Mouse (Mus musculus): ENCODE measurements around the gene Abcb1a.
"Not testable (repeated sequence)": the region's sequence is repeated elsewhere in the genome, so short reads cannot be mapped to it uniquely, and the experiment has no call there.

The Abcb1a gene

DNA sequence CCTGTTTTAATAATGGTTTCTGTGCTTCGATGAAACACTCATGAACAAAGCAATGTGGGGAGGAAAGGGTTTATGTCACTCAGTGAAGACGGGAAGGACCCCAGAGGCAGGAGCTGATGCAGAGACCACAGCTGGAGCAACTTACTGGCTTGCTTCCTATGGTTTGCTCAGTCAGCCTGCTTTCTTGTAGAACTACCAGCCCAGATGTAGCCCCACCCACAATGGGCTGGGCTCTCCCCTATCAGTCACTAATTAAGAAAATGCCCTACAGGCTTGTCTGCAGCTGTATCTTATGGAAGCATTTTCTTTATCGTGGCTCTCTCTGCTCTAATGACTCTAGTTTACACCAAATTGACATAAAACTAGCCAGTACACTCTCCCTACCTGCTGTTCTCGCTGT is 67.9 kb downstream of the Abcb1a start:
- DNase-seq (ENCODE audit: low spot score in 2 of 2), result no peak

DNA sequence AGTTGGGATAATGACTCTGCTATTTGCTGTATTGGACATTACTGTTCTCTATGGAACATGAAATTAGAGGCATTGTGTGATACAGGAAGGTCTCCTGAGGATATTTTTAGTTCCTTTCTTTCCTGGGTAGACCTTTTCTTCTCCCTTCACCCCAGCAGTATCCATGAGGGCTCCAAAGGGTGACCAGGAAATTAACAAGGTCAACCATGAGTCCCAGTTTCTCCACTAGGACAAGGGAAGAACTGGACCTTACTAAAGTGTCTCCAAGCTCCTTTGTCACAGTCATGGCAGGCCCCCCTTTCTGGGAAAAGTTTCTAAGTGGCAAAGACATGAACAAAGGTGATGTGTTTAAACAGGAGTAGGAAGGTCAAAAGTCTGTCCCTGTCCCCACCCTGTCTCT is 72.8 kb downstream of the Abcb1a start:
- no peak for DNase-seq (ENCODE audit: low spot score in 2 of 2)

DNA sequence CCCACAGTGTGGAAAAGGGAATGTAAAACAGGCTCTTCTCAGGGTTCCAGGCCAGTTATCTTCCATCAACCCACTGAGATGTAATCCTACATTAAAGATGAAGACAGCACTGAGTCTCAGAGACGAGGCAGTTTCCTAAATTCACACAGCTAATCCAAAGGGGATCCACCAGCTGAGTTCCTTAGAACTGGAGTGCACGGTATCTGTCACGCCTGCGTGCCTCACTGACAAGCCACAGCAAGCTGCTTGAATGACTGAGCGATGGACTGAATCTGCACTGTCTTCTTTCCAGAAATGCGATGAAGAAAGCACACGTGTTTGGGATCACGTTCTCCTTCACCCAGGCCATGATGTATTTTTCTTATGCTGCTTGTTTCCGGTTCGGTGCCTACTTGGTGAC is 73.4 kb downstream of the Abcb1a start:
- DNase-seq (ENCODE audit: low spot score in 2 of 2), result not testable (repeated sequence)

DNA sequence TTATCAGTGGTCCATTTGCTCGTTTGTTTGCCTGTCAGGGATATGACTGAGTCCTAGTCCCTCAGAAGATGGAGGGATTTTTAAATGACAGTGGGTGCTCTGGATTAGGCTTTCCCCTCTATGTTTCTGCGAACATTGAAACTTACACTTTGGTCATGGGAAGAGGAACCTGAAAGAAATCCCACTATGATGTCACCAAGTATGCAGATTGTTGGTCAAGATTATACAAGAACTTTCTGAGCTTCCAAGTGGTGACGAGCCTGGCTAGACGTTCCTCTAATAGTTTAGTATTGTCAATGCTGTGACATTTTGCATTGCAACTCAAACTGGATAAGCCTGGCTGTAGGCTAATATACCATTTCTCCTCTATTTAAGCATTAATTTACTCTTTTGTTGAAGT is 76.5 kb downstream of the Abcb1a start:
- DNase-seq (ENCODE audit: low spot score in 2 of 2), result no peak

DNA sequence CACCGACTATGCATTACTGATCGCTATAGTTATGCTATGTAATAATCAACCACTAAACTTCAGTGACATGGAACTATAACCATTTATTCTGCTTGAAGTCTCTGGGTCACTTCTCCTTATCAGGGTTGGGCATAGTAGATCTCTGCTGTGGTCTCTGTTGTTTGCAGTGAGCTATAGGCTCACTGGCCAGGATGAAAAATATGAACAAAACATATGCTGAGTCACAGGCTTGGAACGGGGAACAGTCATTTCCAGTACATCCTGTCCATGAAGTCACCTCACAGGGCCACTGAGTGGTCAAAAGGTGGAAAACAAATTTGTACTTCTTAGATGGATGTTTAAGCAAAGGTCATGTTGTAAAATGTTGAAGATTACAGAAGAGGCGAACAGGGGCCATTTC is 77.2 kb downstream of the Abcb1a start:
- no peak for DNase-seq (ENCODE audit: low spot score in 2 of 2)

DNA sequence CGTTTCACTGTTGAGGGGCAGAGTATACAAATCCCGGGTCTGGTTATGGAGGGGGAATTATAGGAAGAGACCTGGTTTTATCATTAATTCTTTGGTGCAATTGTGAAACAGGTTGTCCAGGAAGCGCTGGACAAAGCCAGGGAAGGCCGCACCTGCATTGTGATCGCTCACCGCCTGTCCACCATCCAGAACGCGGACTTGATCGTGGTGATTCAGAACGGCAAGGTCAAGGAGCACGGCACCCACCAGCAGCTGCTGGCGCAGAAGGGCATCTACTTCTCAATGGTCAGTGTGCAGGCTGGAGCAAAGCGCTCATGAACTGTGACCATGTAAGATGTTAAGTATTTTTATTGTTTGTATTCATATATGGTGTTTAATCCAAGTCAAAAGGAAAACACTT is 87.4 kb downstream of the Abcb1a start:
- DNase-seq (ENCODE audit: low spot score in 2 of 2), result not testable (repeated sequence)

DNA sequence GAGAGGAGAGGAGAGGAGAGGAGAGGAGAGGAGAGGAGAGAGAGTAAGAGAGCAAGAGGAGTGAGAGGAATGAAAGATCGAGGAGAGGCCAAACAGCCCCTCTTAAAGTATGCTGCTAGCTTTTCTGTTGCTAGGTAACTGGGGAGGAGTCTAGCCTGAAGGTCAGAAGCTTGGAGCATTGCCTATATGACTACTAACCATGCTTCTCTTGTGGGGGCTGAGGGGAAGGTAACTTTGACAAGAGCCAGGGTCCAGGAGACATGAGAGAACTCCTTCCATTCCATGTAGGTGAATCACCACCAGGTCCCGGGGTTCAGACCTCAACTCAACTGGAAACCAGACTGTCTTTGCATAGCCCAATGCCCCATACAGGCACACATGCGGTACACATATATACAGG is 113.0 kb downstream of the Abcb1a start:
- no peak for DNase-seq (ENCODE audit: low spot score in 2 of 2)

DNA sequence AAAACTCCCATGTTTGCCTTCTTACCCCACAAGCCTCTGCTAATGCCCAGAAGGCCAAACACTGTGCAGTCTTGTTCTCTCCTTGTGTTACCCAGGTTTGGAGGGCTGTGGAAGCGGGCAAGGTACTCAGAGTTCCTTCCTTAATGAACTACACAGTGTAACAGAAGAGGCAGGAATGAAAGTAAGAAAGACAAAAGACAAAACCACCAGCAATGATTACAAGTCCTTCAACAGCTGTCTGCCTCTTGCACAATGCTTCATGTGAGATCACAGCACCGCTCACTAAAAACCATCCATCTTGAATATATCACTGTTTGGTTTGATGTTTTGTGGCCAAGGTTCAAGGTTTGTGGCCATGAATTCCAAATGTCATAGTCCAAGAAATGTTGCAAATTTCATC is 118.4 kb downstream of the Abcb1a start:
- DNase-seq (ENCODE audit: low spot score in 2 of 2), result no peak

DNA sequence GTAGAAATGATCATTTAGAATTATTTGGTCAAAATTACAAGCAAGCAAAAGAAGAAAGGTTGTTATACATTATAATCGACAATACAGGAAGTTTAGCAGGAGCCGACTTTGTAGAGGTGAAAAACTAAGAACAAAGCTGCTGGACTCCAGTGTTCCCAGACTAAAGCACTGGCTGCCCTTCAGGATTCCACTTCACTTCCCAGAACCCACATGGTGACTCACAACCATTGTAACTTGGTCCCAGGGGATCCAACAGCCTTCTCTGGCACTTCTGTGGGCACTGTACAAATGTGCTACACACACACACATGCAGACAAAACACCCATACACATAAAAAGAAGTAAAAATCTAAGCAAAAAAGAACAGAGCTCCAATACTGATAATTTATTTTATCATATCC is 118.9 kb downstream of the Abcb1a start:
- no peak for DNase-seq (ENCODE audit: low spot score in 2 of 2)

DNA sequence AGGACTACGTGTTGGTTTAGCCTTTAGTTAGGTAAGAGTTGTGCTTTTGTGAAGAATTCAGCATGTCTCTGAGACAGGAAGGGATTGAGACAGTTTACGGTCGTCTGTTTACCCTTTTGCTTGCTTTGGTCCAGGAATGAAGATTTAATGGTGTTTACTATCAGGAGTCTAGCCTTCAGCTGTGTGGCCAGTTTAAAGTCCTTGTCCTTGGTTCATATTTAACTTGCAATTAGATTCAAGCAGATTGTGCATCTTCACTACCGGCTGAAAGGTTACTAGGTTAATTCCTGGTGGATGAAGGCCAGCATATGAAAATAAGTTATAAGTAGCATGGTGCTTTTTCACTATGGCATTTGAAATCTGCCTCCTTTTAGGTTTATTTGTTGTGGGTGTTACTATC is 132.4 kb downstream of the Abcb1a start:
- no peak for DNase-seq (ENCODE audit: low spot score in 2 of 2)
